Mouse (Mus musculus) thymus, adult 2 months (tissue): ENCODE data around the gene C1s2. TPM values are rescaled to one million over a fixed set of nuclear protein-coding genes. Genes with fewer than 3 reads are reported as not detected.
A peak's percentile ranks its signal among the peaks of the same experiment; 100 is the strongest.

ENCODE experiments used
- DNase-seq: peaks from one replicate; pipeline ENCODE4 v3.0.0; 2021
- H3K27ac ChIP-seq: fragments of 200-500 bp; 2 replicates; pipeline ENCODE4 v1.5.1; 2012; ENCODE audit warnings: low read length, control low read depth; ENCODE audit not compliant: control insufficient read depth, insufficient read depth
- H3K27me3 ChIP-seq: fragments of 200-500 bp; 2 replicates; pipeline ENCODE4 v1.6.1; 2012; ENCODE audit warnings: mild to moderate bottlenecking, low read length, moderate library complexity, mixed read lengths; ENCODE audit not compliant: control insufficient read depth, insufficient read depth
- H3K36me3 ChIP-seq: fragments of 200-500 bp; 2 replicates; pipeline ENCODE4 v1.6.1; 2012; ENCODE audit warnings: mild to moderate bottlenecking, low read length, moderate library complexity; ENCODE audit not compliant: control insufficient read depth, insufficient read depth
- H3K4me1 ChIP-seq: fragments of 200-500 bp; replicated peaks from 2 replicates; pipeline ENCODE4 v1.6.1; 2012; ENCODE audit warnings: low read length; ENCODE audit not compliant: control insufficient read depth, insufficient read depth
- H3K4me3 ChIP-seq: fragments of 200-500 bp; 2 replicates; pipeline ENCODE4 v1.5.1; 2012; ENCODE audit warnings: mild to moderate bottlenecking, low read length, control low read depth, moderate library complexity; ENCODE audit not compliant: control insufficient read depth, insufficient read depth
- CTCF ChIP-seq: fragments of 200-500 bp; IDR thresholded peaks from 2 replicates; pipeline ENCODE4 v1.5.1; 2012; ENCODE audit warnings: mild to moderate bottlenecking, control low read depth, low read length, moderate library complexity, borderline replicate concordance; ENCODE audit not compliant: control insufficient read depth, poor library complexity, insufficient read depth; ENCODE audit errors: extremely low read depth
- POLR2A ChIP-seq: fragments of 200-500 bp; IDR thresholded peaks from 2 replicates; pipeline ENCODE4 v1.6.1; 2012; ENCODE audit warnings: mild to moderate bottlenecking, low read length, control low read depth, moderate library complexity; ENCODE audit not compliant: control insufficient read depth, poor library complexity, insufficient read depth; ENCODE audit errors: extremely low read depth
- WGBS: fragments of 180-500 bp; shearing (Covaris S2); methylation state at CpG from one replicate; pipeline ENCODE4 v1.1.7; 2018; 5-methylcytosine and 5-hydroxymethylcytosine counted together
- polyA plus RNA-seq: library from polyadenylated mRNA; depleted of rRNA; stranded (reverse); fragments of >200 nt; gene quantifications from 2 replicates; pipeline ENCODE4 v1.2.3, GENCODE M21; 2012

The C1s2 gene
- polyA plus RNA-seq, 1 experiment: 0.08 TPM

DNA sequence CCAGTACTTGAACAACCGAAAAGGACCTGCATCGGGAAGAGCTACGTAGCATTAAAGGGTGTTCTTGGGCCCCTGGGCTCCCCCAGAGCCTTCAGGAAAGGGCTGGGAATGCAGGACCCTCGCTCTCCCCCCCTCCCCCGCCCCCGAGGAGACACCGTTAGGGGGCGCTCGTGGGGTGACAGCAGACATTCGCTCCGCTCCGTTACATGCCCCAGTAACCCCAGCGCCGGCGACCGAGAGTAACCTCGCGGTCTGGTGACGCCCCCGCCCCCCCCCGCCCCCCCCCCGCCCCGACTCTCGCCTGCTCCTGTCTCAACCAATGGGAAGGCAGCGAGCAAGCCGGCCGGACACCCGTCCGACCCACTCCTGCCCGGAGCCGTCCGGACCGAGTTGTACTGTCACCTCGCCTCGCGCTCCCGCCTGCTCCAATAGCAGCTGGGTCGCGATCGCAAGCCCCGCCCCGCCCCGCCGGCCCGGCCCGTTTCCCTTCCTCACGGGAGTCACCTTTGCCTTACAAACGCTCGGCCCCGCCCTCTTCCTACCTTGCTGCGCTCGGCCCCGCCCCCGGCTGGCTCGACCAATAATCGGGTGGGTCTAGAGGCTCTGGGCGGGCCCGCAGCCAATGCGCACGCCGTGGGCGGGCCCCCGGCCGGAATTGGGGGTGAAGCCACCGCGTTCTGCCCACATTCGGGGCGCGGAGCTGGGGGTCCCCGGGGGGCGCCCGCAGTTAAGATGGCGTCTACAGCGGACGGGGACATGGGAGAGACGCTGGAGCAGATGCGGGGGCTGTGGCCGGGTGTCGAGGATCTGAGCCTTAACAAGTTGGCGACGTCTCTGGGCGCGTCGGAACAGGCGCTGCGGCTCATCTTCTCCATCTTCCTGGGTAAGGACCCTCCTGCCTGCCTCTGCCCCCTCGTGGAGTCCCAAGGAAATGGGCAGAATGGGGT is 26.9 kb upstream of the C1s2 start, which contains the start of gene Lpcat3:
Lpcat3 (plus strand) TSS at position 551 of the 947 bp plus-strand sequence.
- Histone ChIP-seq H3K27ac (peak within 1 kb of the TSS; percentile 37; the same call in 1 of the 2 replicates), H3K4me3 (peak within 1 kb of the TSS; percentile 94), H3K4me1 (peaks cover 26% of the 10 kb centered on the region), H3K27me3 (no peaks in the 10 kb centered on the region), H3K36me3 (no peaks in the 10 kb centered on the region)
- TF ChIP-seq POLR2A (peak; percentile 77), CTCF (peak; percentile 97)
- peak; percentile 100 for DNase-seq
- under 1% methylated on average over 69 of the region's 87 CpGs for WGBS

GRCm38 (mm10) chr6:124661995-124662394 is 26.1 kb upstream of the C1s2 start:
- no peak for DNase-seq
- Histone ChIP-seq H3K4me1 (peaks cover 26% of the 10 kb centered on the region), H3K27me3 (no peaks in the 10 kb centered on the region), H3K36me3 (no peaks in the 10 kb centered on the region), H3K4me3 (peak overlapping the region; percentile 44), H3K27ac (no peak overlapping the region)
- TF ChIP-seq CTCF: no peak
- TF ChIP-seq POLR2A: no peak
- 43% methylated on average over 6 of the region's 6 CpGs for WGBS

DNA sequence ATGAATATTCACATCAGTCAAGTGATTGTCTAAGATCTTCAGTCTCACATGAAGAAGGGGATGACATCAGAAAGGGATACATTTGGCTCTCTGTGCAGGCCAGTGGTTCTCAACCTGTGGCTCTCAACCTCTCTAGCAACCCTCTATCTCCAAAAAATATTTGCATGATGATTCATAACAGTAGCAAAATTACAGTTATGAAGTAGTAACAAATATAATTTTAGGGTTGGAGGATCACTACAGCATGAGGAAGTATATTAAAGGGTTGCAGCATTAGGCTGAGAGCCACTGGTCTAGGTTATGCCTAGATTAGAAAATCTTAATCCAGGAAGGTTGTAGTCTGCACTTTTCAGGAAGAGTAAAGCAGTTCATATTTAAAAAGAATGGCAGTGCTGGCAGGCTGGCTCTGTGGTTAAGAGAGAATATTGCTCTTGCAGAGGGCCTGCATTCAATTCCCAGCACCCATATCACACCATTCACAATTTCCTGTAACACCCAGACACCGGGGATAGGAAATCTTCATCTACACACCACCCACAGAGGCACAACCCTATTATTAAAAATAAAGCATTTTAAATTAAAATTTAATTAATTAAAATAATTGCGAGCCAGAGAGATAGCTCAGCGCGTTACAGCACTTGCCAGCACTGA is 25.4 kb upstream of the C1s2 start:
- no peak for DNase-seq
- 99% methylated on average over 4 of the region's 4 CpGs for WGBS
- Histone ChIP-seq H3K4me1 (peaks cover 26% of the 10 kb centered on the region), H3K27me3 (no peaks in the 10 kb centered on the region), H3K36me3 (no peaks in the 10 kb centered on the region), H3K27ac (no peak overlapping the region), H3K4me3 (no peak overlapping the region)
- TF ChIP-seq POLR2A (no peak), CTCF (no peak)

GRCm38 (mm10) chr6:124658067-124658466 is 22.2 kb upstream of the C1s2 start:
- Histone ChIP-seq H3K4me3 (no peak overlapping the region), H3K36me3 (no peaks in the 10 kb centered on the region), H3K27ac (no peak overlapping the region), H3K27me3 (no peaks in the 10 kb centered on the region), H3K4me1 (0 out of 2 replicates have a peak, but pooled peaks cover 8% of the 10 kb centered on the region)
- TF ChIP-seq POLR2A (no peak), CTCF (no peak)
- DNase-seq: no peak
- WGBS: 89% methylated on average over 1 of the region's 2 CpGs

GRCm38 (mm10) chr6:124655893-124656292 is 20.0 kb upstream of the C1s2 start:
- WGBS: 37% methylated on average over 6 of the region's 6 CpGs
- no peak for TF ChIP-seq POLR2A
- no peak for TF ChIP-seq CTCF

DNA sequence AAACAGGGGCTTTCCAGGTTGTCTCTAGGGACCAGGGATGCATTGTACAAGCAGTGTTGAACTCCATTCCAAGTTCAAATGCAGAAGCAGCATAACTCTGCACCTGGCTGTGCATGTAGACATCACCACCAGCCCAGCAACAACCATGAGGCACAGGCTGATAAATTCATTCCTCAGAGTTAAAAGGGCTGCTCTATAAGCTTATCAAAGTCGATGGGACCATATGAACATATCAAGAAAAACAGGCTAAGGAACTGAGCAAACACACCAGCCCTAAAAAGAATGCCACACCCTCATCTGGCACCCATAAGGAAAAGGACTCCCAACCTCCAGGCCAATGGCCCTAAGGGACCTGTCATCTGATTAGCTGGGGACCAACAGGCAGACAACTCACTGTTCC is 10.5 kb upstream of the C1s2 start:
- DNase-seq: no peak
- H3K27ac ChIP-seq: no peak overlapping the region
- TF ChIP-seq POLR2A (no peak), CTCF (no peak)
- no peaks in the 10 kb centered on the region for H3K27me3 ChIP-seq
- no peaks in the 10 kb centered on the region for H3K36me3 ChIP-seq
- WGBS: 88% methylated on average over 1 of the region's 1 CpGs
- H3K4me3 ChIP-seq: no peak overlapping the region
- H3K4me1 ChIP-seq: no peaks in the 10 kb centered on the region

More at GRCm38 (mm10) chr6:124655893-124656292, 20.0 kb upstream of the C1s2 start:
- H3K27ac ChIP-seq: no peak overlapping the region
- H3K4me3 ChIP-seq: no peak overlapping the region
- DNase-seq: no peak
- 0 out of 2 replicates have a peak, but pooled peaks cover 6% of the 10 kb centered on the region for H3K4me1 ChIP-seq
- no peaks in the 10 kb centered on the region for H3K36me3 ChIP-seq
- no peaks in the 10 kb centered on the region for H3K27me3 ChIP-seq
